Mouse (Mus musculus): ENCODE results near the gene Gm20388. TPM values are rescaled to one million over a fixed set of nuclear protein-coding genes. Genes with fewer than 3 reads are reported as not detected.

The Gm20388 gene
- polyA plus RNA-seq, 1 experiment, result 49.7 TPM

GRCm38 (mm10) chr8:120572534-120572933 is 661.9 kb downstream of the Gm20388 start:
- Histone ChIP-seq H3K27me3 (replicated peaks; ENCODE audit: control insufficient read depth, insufficient read depth, low read length) (no peaks in the 10 kb centered on the region), H3K4me1 (ENCODE audit: control insufficient read depth, insufficient read depth, low read length) (peaks cover 3% of the 10 kb centered on the region; the same call in 1 of the 2 replicates), H3K36me3 (ENCODE audit: control insufficient read depth, insufficient read depth, low read length) (peaks cover 4% of the 10 kb centered on the region), H3K27ac (ENCODE audit: insufficient read depth, low read depth, low read length) (no peak overlapping the region), H3K4me3 (ENCODE audit: insufficient read depth, low read depth, low read length) (no peak overlapping the region)
- WGBS, result 80% methylated on average over 21 of the region's 21 CpGs
- TF ChIP-seq POLR2A (IDR thresholded peaks at IDR 0.05; ENCODE audit: low read depth, low read length) (no peak), CTCF (conservative IDR thresholded peaks at IDR 0.05; ENCODE audit: insufficient read depth, insufficient read length, low read depth, low read length) (no peak)
- DNase-seq, result no peak

GRCm38 (mm10) chr8:120573866-120574265 is 663.2 kb downstream of the Gm20388 start:
- 88% methylated on average over 11 of the region's 11 CpGs for WGBS
- H3K27ac ChIP-seq (ENCODE audit: insufficient read depth, low read depth, low read length), result no peak overlapping the region
- H3K4me1 ChIP-seq (ENCODE audit: control insufficient read depth, insufficient read depth, low read length), result peaks cover 3% of the 10 kb centered on the region; the same call in 1 of the 2 replicates
- H3K36me3 ChIP-seq (ENCODE audit: control insufficient read depth, insufficient read depth, low read length), result peaks cover 4% of the 10 kb centered on the region
- TF ChIP-seq POLR2A (IDR thresholded peaks at IDR 0.05; ENCODE audit: low read depth, low read length) (no peak), CTCF (conservative IDR thresholded peaks at IDR 0.05; ENCODE audit: insufficient read depth, insufficient read length, low read depth, low read length) (no peak)
- DNase-seq, result no peak
- H3K4me3 ChIP-seq (ENCODE audit: insufficient read depth, low read depth, low read length), result no peak overlapping the region
- no peaks in the 10 kb centered on the region for H3K27me3 ChIP-seq (replicated peaks; ENCODE audit: control insufficient read depth, insufficient read depth, low read length)

- H3K27me3 ChIP-seq (replicated peaks; ENCODE audit: control insufficient read depth, insufficient read depth, low read length), result no peaks in the 10 kb centered on the region
- DNase-seq, result peak; percentile 46
- WGBS, result 60% methylated on average over 19 of the region's 19 CpGs
- H3K36me3 ChIP-seq (ENCODE audit: control insufficient read depth, insufficient read depth, low read length), result peaks cover 4% of the 10 kb centered on the region
- TF ChIP-seq CTCF (conservative IDR thresholded peaks at IDR 0.05; ENCODE audit: insufficient read depth, insufficient read length, low read depth, low read length) (no peak), POLR2A (IDR thresholded peaks at IDR 0.05; ENCODE audit: low read depth, low read length) (no peak)
- peaks cover 3% of the 10 kb centered on the region; the same call in 1 of the 2 replicates for H3K4me1 ChIP-seq (ENCODE audit: control insufficient read depth, insufficient read depth, low read length)
- H3K4me3 ChIP-seq (ENCODE audit: insufficient read depth, low read depth, low read length), result no peak overlapping the region
- H3K27ac ChIP-seq (ENCODE audit: insufficient read depth, low read depth, low read length), result no peak overlapping the region
These were observed 664.3 kb downstream of the Gm20388 start for GRCm38 (mm10) chr8:120574941-120575340.

GRCm38 (mm10) chr8:120575801-120576200 is 665.2 kb downstream of the Gm20388 start:
- Histone ChIP-seq H3K27me3 (replicated peaks; ENCODE audit: control insufficient read depth, insufficient read depth, low read length) (no peaks in the 10 kb centered on the region), H3K36me3 (ENCODE audit: control insufficient read depth, insufficient read depth, low read length) (peaks cover 4% of the 10 kb centered on the region), H3K4me1 (ENCODE audit: control insufficient read depth, insufficient read depth, low read length) (peaks cover 3% of the 10 kb centered on the region; the same call in 1 of the 2 replicates), H3K4me3 (ENCODE audit: insufficient read depth, low read depth, low read length) (no peak overlapping the region), H3K27ac (ENCODE audit: insufficient read depth, low read depth, low read length) (no peak overlapping the region)
- peak; percentile 88 for DNase-seq
- no peak for TF ChIP-seq POLR2A (IDR thresholded peaks at IDR 0.05; ENCODE audit: low read depth, low read length)
- 44% methylated on average over 9 of the region's 9 CpGs for WGBS

GRCm38 (mm10) chr8:120577821-120578220 is 667.2 kb downstream of the Gm20388 start:
- no peaks in the 10 kb centered on the region for H3K27me3 ChIP-seq (replicated peaks; ENCODE audit: control insufficient read depth, insufficient read depth, low read length)
- no peak overlapping the region for H3K27ac ChIP-seq (ENCODE audit: insufficient read depth, low read depth, low read length)
- TF ChIP-seq POLR2A (IDR thresholded peaks at IDR 0.05; ENCODE audit: low read depth, low read length), result no peak
- no peak for TF ChIP-seq CTCF (conservative IDR thresholded peaks at IDR 0.05; ENCODE audit: insufficient read depth, insufficient read length, low read depth, low read length)
- no peak for DNase-seq
- H3K4me3 ChIP-seq (ENCODE audit: insufficient read depth, low read depth, low read length), result no peak overlapping the region
- WGBS, result 96% methylated on average over 17 of the region's 17 CpGs
- peaks cover 2% of the 10 kb centered on the region for H3K36me3 ChIP-seq (ENCODE audit: control insufficient read depth, insufficient read depth, low read length)
- H3K4me1 ChIP-seq (ENCODE audit: control insufficient read depth, insufficient read depth, low read length), result peaks cover 3% of the 10 kb centered on the region; the same call in 1 of the 2 replicates

- H3K4me3 ChIP-seq (ENCODE audit: insufficient read depth, low read depth, low read length), result no peak overlapping the region
- TF ChIP-seq POLR2A (IDR thresholded peaks at IDR 0.05; ENCODE audit: low read depth, low read length) (no peak), CTCF (conservative IDR thresholded peaks at IDR 0.05; ENCODE audit: insufficient read depth, insufficient read length, low read depth, low read length) (no peak)
- H3K36me3 ChIP-seq (ENCODE audit: control insufficient read depth, insufficient read depth, low read length), result no peaks in the 10 kb centered on the region; the same call in none of the 2 replicates
- 0 out of 2 replicates have a peak, but pooled peaks cover 3% of the 10 kb centered on the region for H3K4me1 ChIP-seq (ENCODE audit: control insufficient read depth, insufficient read depth, low read length)
- WGBS, result 92% methylated on average over 8 of the region's 8 CpGs
- H3K27ac ChIP-seq (ENCODE audit: insufficient read depth, low read depth, low read length), result no peak overlapping the region
- no peaks in the 10 kb centered on the region for H3K27me3 ChIP-seq (replicated peaks; ENCODE audit: control insufficient read depth, insufficient read depth, low read length)
- DNase-seq, result no peak
These were observed 669.8 kb downstream of the Gm20388 start for GRCm38 (mm10) chr8:120580336-120581000.

GRCm38 (mm10) chr8:120581329-120581728 is 670.7 kb downstream of the Gm20388 start:
- no peaks in the 10 kb centered on the region for H3K27me3 ChIP-seq (replicated peaks; ENCODE audit: control insufficient read depth, insufficient read depth, low read length)
- H3K36me3 ChIP-seq (ENCODE audit: control insufficient read depth, insufficient read depth, low read length), result no peaks in the 10 kb centered on the region; the same call in none of the 2 replicates
- DNase-seq, result no peak
- no peak overlapping the region for H3K27ac ChIP-seq (ENCODE audit: insufficient read depth, low read depth, low read length)
- 82% methylated on average over 12 of the region's 12 CpGs for WGBS
- TF ChIP-seq POLR2A (IDR thresholded peaks at IDR 0.05; ENCODE audit: low read depth, low read length) (no peak), CTCF (conservative IDR thresholded peaks at IDR 0.05; ENCODE audit: insufficient read depth, insufficient read length, low read depth, low read length) (no peak)
- H3K4me1 ChIP-seq (ENCODE audit: control insufficient read depth, insufficient read depth, low read length), result no peaks in the 10 kb centered on the region
- H3K4me3 ChIP-seq (ENCODE audit: insufficient read depth, low read depth, low read length), result no peak overlapping the region

Data from kidney, adult 2 months (tissue).